Mouse (Mus musculus) midbrain, embryonic 16.5 days (tissue): ENCODE results near the gene Pttg1. TPM values are rescaled to one million over a fixed set of nuclear protein-coding genes. Genes with fewer than 3 reads are reported as not detected.

Experiments used
- ATAC-seq: fragments of 200-750 bp; cut with Nextera tagmentation; 2 replicates; pipeline ENCODE4 v1.8.0; 2017; ENCODE audit warnings: moderate TSS enrichment
- H3K27ac ChIP-seq: fragments of 300-500 bp; sonication (generic); 2 replicates; pipeline ENCODE4 v1.5.1; 2014; ENCODE audit warnings: mild to moderate bottlenecking, low read length, mixed read lengths
- H3K27me3 ChIP-seq: fragments of 300-500 bp; sonication (generic); 2 replicates; pipeline ENCODE4 v1.6.1; 2014; ENCODE audit warnings: low read depth, low read length, mixed read lengths; ENCODE audit not compliant: control insufficient read depth, insufficient read depth
- H3K36me3 ChIP-seq: fragments of 300-500 bp; sonication (generic); 2 replicates; pipeline ENCODE4 v1.6.1; 2014; ENCODE audit warnings: mild to moderate bottlenecking, low read length, moderate library complexity, mixed read lengths; ENCODE audit not compliant: control insufficient read depth, insufficient read depth
- H3K4me1 ChIP-seq: fragments of 300-500 bp; sonication (generic); 2 replicates; pipeline ENCODE4 v1.6.1; 2014; ENCODE audit warnings: mild to moderate bottlenecking, low read length, mixed read lengths; ENCODE audit not compliant: control insufficient read depth, insufficient read depth
- H3K4me2 ChIP-seq: fragments of 300-500 bp; sonication (generic); 2 replicates; pipeline ENCODE4 v1.6.1; 2014; ENCODE audit warnings: mild to moderate bottlenecking, low read length, mixed read lengths
- H3K4me3 ChIP-seq: fragments of 300-500 bp; sonication (generic); 2 replicates; pipeline ENCODE4 v1.5.1; 2014; ENCODE audit warnings: low read depth, mild to moderate bottlenecking, low read length, moderate library complexity, mixed read lengths
- H3K9ac ChIP-seq: fragments of 300-500 bp; sonication (generic); 2 replicates; pipeline ENCODE4 v1.6.1; 2014; ENCODE audit warnings: low read depth, low read length, mixed read lengths
- H3K9me3 ChIP-seq: fragments of 300-500 bp; sonication (generic); replicated peaks from 2 replicates; pipeline ENCODE4 v1.6.1; 2014; ENCODE audit warnings: mild to moderate bottlenecking, low read length, mixed read lengths; ENCODE audit not compliant: control insufficient read depth, poor library complexity, severe bottlenecking
- WGBS: fragments of 180-500 bp; shearing (Covaris S2); extraction: QIAGEN DNeasy Blood & Tissue Kit; methylation state at CpG from one replicate; pipeline ENCODE4 v1.1.7; 2014; 5-methylcytosine and 5-hydroxymethylcytosine counted together
- polyA plus RNA-seq: library from polyadenylated mRNA; unstranded; fragments of >200 nt; fragmentation: Nextera tagmentation; extraction: Ambion mirVana; gene quantifications from 2 replicates; pipeline ENCODE4 v1.2.1, GENCODE M21; 2015

Gene Pttg1
- 49.1 and 53.2 TPM in 2 replicates for polyA plus RNA-seq

- H3K9ac ChIP-seq, result peak within 1 kb of the TSS; percentile 59
Measured at GRCm38 (mm10) chr11:43425824-43426413, at the start of gene Pttg1. TSS of gene Pttg1 (minus strand) at chr11:43426251.

GRCm38 (mm10) chr11:43474225-43474774 lies 48.2 kb upstream of the Pttg1 start, which contains the start of gene C1qtnf2:
TSS of gene C1qtnf2 (plus strand) at chr11:43474276.
- peak; percentile 83 for ATAC-seq
- no peaks in the 10 kb centered on the region for H3K36me3 ChIP-seq
- 2% methylated on average over 24 of the region's 24 CpGs for WGBS

More at GRCm38 (mm10) chr11:43425824-43426413, at the start of gene Pttg1:
- peak within 1 kb of the TSS; percentile 55 for H3K4me3 ChIP-seq
- H3K36me3 ChIP-seq, result no peaks in the 10 kb centered on the region
- H3K4me1 ChIP-seq, result peaks cover 5% of the 10 kb centered on the region
- WGBS, result 4% methylated on average over 27 of the region's 27 CpGs
- no peaks in the 10 kb centered on the region for H3K9me3 ChIP-seq
- H3K4me2 ChIP-seq, result peak within 1 kb of the TSS; percentile 59
- H3K27me3 ChIP-seq, result no peaks in the 10 kb centered on the region
- H3K27ac ChIP-seq, result no peak within 1 kb of the TSS
- ATAC-seq, result peak; percentile 91

GRCm38 (mm10) chr11:43473635-43474224 lies 47.7 kb upstream of the Pttg1 start:
- H3K36me3 ChIP-seq, result no peaks in the 10 kb centered on the region
- H3K9me3 ChIP-seq, result no peaks in the 10 kb centered on the region
- 47% methylated on average over 15 of the region's 15 CpGs for WGBS
- no peak overlapping the region for H3K27ac ChIP-seq
- ATAC-seq, result peak; percentile 54
- H3K4me1 ChIP-seq, result peaks cover 10% of the 10 kb centered on the region; the same call in 1 of the 2 replicates
- peak overlapping the region; percentile 35 for H3K4me3 ChIP-seq
- H3K4me2 ChIP-seq, result peak overlapping the region; percentile 59
- H3K9ac ChIP-seq, result peak overlapping the region; percentile 56
- no peaks in the 10 kb centered on the region for H3K27me3 ChIP-seq

More at GRCm38 (mm10) chr11:43474225-43474774, 48.2 kb upstream of the Pttg1 start, which contains the start of gene C1qtnf2:
- Histone ChIP-seq H3K27ac (no peak within 1 kb of the TSS), H3K9ac (peak within 1 kb of the TSS; percentile 56), H3K4me1 (peaks cover 10% of the 10 kb centered on the region; the same call in 1 of the 2 replicates), H3K27me3 (no peaks in the 10 kb centered on the region), H3K4me3 (peak within 1 kb of the TSS; percentile 35), H3K9me3 (no peaks in the 10 kb centered on the region), H3K4me2 (peak within 1 kb of the TSS; percentile 59)

- WGBS, result 43% methylated on average over 1 of the region's 1 CpGs
- no peak for ATAC-seq
- Histone ChIP-seq H3K9me3 (no peaks in the 10 kb centered on the region), H3K27ac (no peak overlapping the region), H3K36me3 (no peaks in the 10 kb centered on the region), H3K27me3 (no peaks in the 10 kb centered on the region), H3K4me2 (no peak overlapping the region), H3K4me1 (peaks cover 10% of the 10 kb centered on the region; the same call in 1 of the 2 replicates), H3K4me3 (no peak overlapping the region), H3K9ac (no peak overlapping the region)
Measured at GRCm38 (mm10) chr11:43473115-43473514, 47.1 kb upstream of the Pttg1 start.

- WGBS, result 65% methylated on average over 6 of the region's 6 CpGs
- Histone ChIP-seq H3K9ac (no peak overlapping the region), H3K27me3 (no peaks in the 10 kb centered on the region), H3K4me1 (peaks cover 10% of the 10 kb centered on the region; the same call in 1 of the 2 replicates), H3K27ac (no peak overlapping the region), H3K36me3 (no peaks in the 10 kb centered on the region), H3K4me3 (no peak overlapping the region), H3K4me2 (no peak overlapping the region), H3K9me3 (no peaks in the 10 kb centered on the region)
- ATAC-seq, result no peak
Measured at GRCm38 (mm10) chr11:43470881-43471820, 45.1 kb upstream of the Pttg1 start.

GRCm38 (mm10) chr11:43470118-43470517 lies 44.1 kb upstream of the Pttg1 start:
- H3K36me3 ChIP-seq, result no peaks in the 10 kb centered on the region
- H3K9me3 ChIP-seq, result no peaks in the 10 kb centered on the region
- no peak overlapping the region for H3K4me3 ChIP-seq
- WGBS, result 74% methylated on average over 5 of the region's 5 CpGs
- H3K27me3 ChIP-seq, result no peaks in the 10 kb centered on the region
- peaks cover 9% of the 10 kb centered on the region; the same call in 1 of the 2 replicates for H3K4me1 ChIP-seq
- H3K9ac ChIP-seq, result no peak overlapping the region
- ATAC-seq, result no peak
- no peak overlapping the region for H3K27ac ChIP-seq
- H3K4me2 ChIP-seq, result no peak overlapping the region

- Histone ChIP-seq H3K4me2 (no peak overlapping the region), H3K27ac (no peak overlapping the region), H3K36me3 (no peaks in the 10 kb centered on the region), H3K9ac (no peak overlapping the region), H3K4me1 (no peaks in the 10 kb centered on the region), H3K27me3 (no peaks in the 10 kb centered on the region), H3K9me3 (no peaks in the 10 kb centered on the region), H3K4me3 (no peak overlapping the region)
- no peak for ATAC-seq
- WGBS, result 93% methylated on average over 25 of the region's 25 CpGs
Measured at GRCm38 (mm10) chr11:43463204-43463603, 37.2 kb upstream of the Pttg1 start.

GRCm38 (mm10) chr11:43452266-43452665 lies 26.2 kb upstream of the Pttg1 start:
- no peaks in the 10 kb centered on the region for H3K9me3 ChIP-seq
- H3K36me3 ChIP-seq, result peaks cover 5% of the 10 kb centered on the region
- no peak overlapping the region for H3K27ac ChIP-seq
- no peaks in the 10 kb centered on the region for H3K4me1 ChIP-seq
- no peak overlapping the region for H3K4me2 ChIP-seq
- ATAC-seq, result no peak
- H3K9ac ChIP-seq, result no peak overlapping the region
- no peak overlapping the region for H3K4me3 ChIP-seq
- no peaks in the 10 kb centered on the region for H3K27me3 ChIP-seq
- 74% methylated on average over 2 of the region's 2 CpGs for WGBS
